Mouse (Mus musculus): ENCODE measurements around the gene Sstr3. TPM values are rescaled to one million over a fixed set of nuclear protein-coding genes. Genes with fewer than 3 reads are reported as not detected.
A peak's percentile ranks its signal among the peaks of the same experiment; 100 is the strongest.

Sstr3 gene
- total RNA-seq (2014; fragmentation: Nextera tagmentation) (not detected in 2 replicates), total RNA-seq (2017) (not detected in 2 replicates)

- no peak for ATAC-seq (replicated peaks; ENCODE audit: low FRiP score, low TSS enrichment, poor library complexity, severe bottlenecking)
These were observed at the start of gene Sstr3 for GRCm38 (mm10) chr15:78544561-78545001. Sstr3 (minus strand) TSS chr15:78544685.

- ATAC-seq (replicated peaks; ENCODE audit: low FRiP score, low TSS enrichment, poor library complexity, severe bottlenecking): no peak
These were observed 49.5 kb upstream of the Sstr3 start for GRCm38 (mm10) chr15:78593896-78594425.

- ATAC-seq (replicated peaks; ENCODE audit: low FRiP score, low TSS enrichment, poor library complexity, severe bottlenecking): no peak
These were observed 48.0 kb upstream of the Sstr3 start for GRCm38 (mm10) chr15:78592452-78592968.

GRCm38 (mm10) chr15:78591680-78592451 is 47.4 kb upstream of the Sstr3 start:
- no peak for ATAC-seq (replicated peaks; ENCODE audit: low FRiP score, low TSS enrichment, poor library complexity, severe bottlenecking)

- no peak for ATAC-seq (replicated peaks; ENCODE audit: low FRiP score, low TSS enrichment, poor library complexity, severe bottlenecking)
These were observed 46.3 kb upstream of the Sstr3 start for GRCm38 (mm10) chr15:78590785-78591184.

GRCm38 (mm10) chr15:78589936-78590335 is 45.5 kb upstream of the Sstr3 start:
- ATAC-seq (replicated peaks; ENCODE audit: low FRiP score, low TSS enrichment, poor library complexity, severe bottlenecking): no peak

GRCm38 (mm10) chr15:78588900-78589299 is 44.4 kb upstream of the Sstr3 start:
- no peak for ATAC-seq (replicated peaks; ENCODE audit: low FRiP score, low TSS enrichment, poor library complexity, severe bottlenecking)

GRCm38 (mm10) chr15:78588049-78588448 is 43.6 kb upstream of the Sstr3 start:
- ATAC-seq (replicated peaks; ENCODE audit: low FRiP score, low TSS enrichment, poor library complexity, severe bottlenecking): peak; percentile 48

- ATAC-seq (replicated peaks; ENCODE audit: low FRiP score, low TSS enrichment, poor library complexity, severe bottlenecking): peak; percentile 83
These were observed 42.8 kb upstream of the Sstr3 start for GRCm38 (mm10) chr15:78587050-78587994.

- no peak for ATAC-seq (replicated peaks; ENCODE audit: low FRiP score, low TSS enrichment, poor library complexity, severe bottlenecking)
These were observed 40.9 kb upstream of the Sstr3 start for GRCm38 (mm10) chr15:78585404-78585803.

GRCm38 (mm10) chr15:78583352-78583751 is 38.9 kb upstream of the Sstr3 start:
- ATAC-seq (replicated peaks; ENCODE audit: low FRiP score, low TSS enrichment, poor library complexity, severe bottlenecking): no peak

GRCm38 (mm10) chr15:78576284-78576810 is 31.9 kb upstream of the Sstr3 start:
- ATAC-seq (replicated peaks; ENCODE audit: low FRiP score, low TSS enrichment, poor library complexity, severe bottlenecking): no peak

- 0 out of 2 replicates have a peak, but pooled peaks have one; percentile 30 for ATAC-seq (replicated peaks; ENCODE audit: low FRiP score, low TSS enrichment, poor library complexity, severe bottlenecking)
These were observed 28.3 kb upstream of the Sstr3 start, which contains the start of gene Rac2 for GRCm38 (mm10) chr15:78572658-78573397. Rac2 (minus strand) TSS chr15:78572783.

GRCm38 (mm10) chr15:78572270-78572600 is 27.8 kb upstream of the Sstr3 start:
- ATAC-seq (replicated peaks; ENCODE audit: low FRiP score, low TSS enrichment, poor library complexity, severe bottlenecking): no peak

- ATAC-seq (replicated peaks; ENCODE audit: low FRiP score, low TSS enrichment, poor library complexity, severe bottlenecking): peak; percentile 94
These were observed 27.2 kb upstream of the Sstr3 start for GRCm38 (mm10) chr15:78571554-78572269.

GRCm38 (mm10) chr15:78570170-78570569 is 25.7 kb upstream of the Sstr3 start:
- ATAC-seq (replicated peaks; ENCODE audit: low FRiP score, low TSS enrichment, poor library complexity, severe bottlenecking): no peak

- ATAC-seq (replicated peaks; ENCODE audit: low FRiP score, low TSS enrichment, poor library complexity, severe bottlenecking): no peak
These were observed 23.2 kb upstream of the Sstr3 start for GRCm38 (mm10) chr15:78567608-78568120.
